Comparison of ENCODE assay signal across 13 mouse cellular contexts in the genomic region with DNA sequence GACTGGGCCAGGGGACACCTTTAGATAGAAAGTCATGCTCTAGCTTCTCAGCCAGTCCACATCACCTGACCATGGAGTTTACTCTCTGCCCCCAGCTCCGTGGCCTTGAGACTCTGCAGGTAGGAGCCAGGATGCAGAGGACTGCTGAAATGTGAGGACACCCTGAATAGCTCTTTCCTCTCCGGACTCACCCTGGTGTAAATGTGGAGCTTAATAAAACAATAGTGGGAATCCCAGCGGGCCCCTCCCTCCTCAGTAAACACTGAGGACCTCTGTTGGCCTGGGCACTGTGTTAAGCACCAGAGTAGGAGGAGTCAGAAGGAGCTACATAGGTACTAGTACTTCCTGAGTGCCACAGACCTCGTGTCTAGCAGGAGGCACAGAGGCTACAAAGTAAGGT. TPM values are rescaled to one million over a fixed set of nuclear protein-coding genes. Genes with fewer than 3 reads are reported as not detected.
DNase-seq lines count a peak whose midpoint lies in the region; ATAC-seq and TF ChIP-seq lines count a peak whose summit lies in the region.
"Had no signal": no experiment of that assay in that cellular context is flagged by ENCODE, and none has a peak within 500 bp of the region (broad histone marks: within the 10 kb centered on the region; RNA-seq: fewer than 3 reads in every experiment).

No protein-coding gene starts in this region.

- DNase-seq in adrenal gland, postnatal 10 days = peak; percentile 10
- no peak for DNase-seq in adrenal gland, postnatal 36 days
- DNase-seq in lung, postnatal 36 days = no peak
- DNase-seq in yolk sac, embryonic 10.5 days (ENCODE audit: low spot score) = peak; percentile 75
- no peak for DNase-seq in layer of hippocampus, adult 2 months (ENCODE audit: low spot score in 2 of 2)
- no peak for DNase-seq in forebrain, postnatal 0 days
- DNase-seq: spleen, adult 18-20 months had no signal

- H3K4me3 ChIP-seq in lung, embryonic 16.5 days (ENCODE audit: low read length) = no peak overlapping the region
- H3K4me3 ChIP-seq in liver, embryonic 12.5 days = no peak overlapping the region
- no peak overlapping the region for H3K4me3 ChIP-seq in layer of hippocampus, adult 2 months
- no peak overlapping the region for H3K4me3 ChIP-seq in forebrain, postnatal 0 days (ENCODE audit: low read depth, low read length)
- H3K4me3 ChIP-seq: erythroblast, embryonic 14.5 days; hindbrain, embryonic 15.5 days; limb, embryonic 13.5 days had no signal

- H3K9ac ChIP-seq in lung, embryonic 16.5 days (ENCODE audit: low read length) = no peak overlapping the region
- no peak overlapping the region for H3K9ac ChIP-seq in liver, embryonic 12.5 days
- H3K9ac ChIP-seq in forebrain, postnatal 0 days = no peak overlapping the region
- H3K9ac ChIP-seq: hindbrain, embryonic 15.5 days; limb, embryonic 13.5 days had no signal

- peaks cover 22% of the 10 kb centered on the region for H3K4me1 ChIP-seq in lung, embryonic 16.5 days (replicated peaks; ENCODE audit: control insufficient read depth, insufficient read depth, low read length)
- peaks cover 63% of the 10 kb centered on the region for H3K4me1 ChIP-seq in liver, embryonic 12.5 days
- no peaks in the 10 kb centered on the region for H3K4me1 ChIP-seq in forebrain, postnatal 0 days (ENCODE audit: insufficient read depth)

- H3K27ac ChIP-seq in lung, embryonic 16.5 days (ENCODE audit: low read length) = no peak overlapping the region
- H3K27ac ChIP-seq in liver, embryonic 12.5 days = peak overlapping the region; percentile 58; the same call in 1 of the 2 replicates
- no peak overlapping the region for H3K27ac ChIP-seq in layer of hippocampus, adult 2 months
- H3K27ac ChIP-seq in forebrain, postnatal 0 days (ENCODE audit: low read depth, low read length) = no peak overlapping the region
- H3K27ac ChIP-seq: hindbrain, embryonic 15.5 days; limb, embryonic 13.5 days had no signal

- 0 out of 2 replicates have a peak, but pooled peaks have one; percentile 39 for ATAC-seq in lung, embryonic 16.5 days (ENCODE audit: low read depth)
- no peak for ATAC-seq in liver, embryonic 12.5 days
- ATAC-seq in forebrain, postnatal 0 days = no peak

- 27% methylated on average over 4 of the region's 4 CpGs for WGBS in lung, embryonic 16.5 days
- 46% methylated on average over 4 of the region's 4 CpGs for WGBS in liver, embryonic 12.5 days (ENCODE audit: insufficient replicate concordance)
- 45% methylated on average over 4 of the region's 4 CpGs for WGBS in forebrain, postnatal 0 days

- TF ChIP-seq CTCF in layer of hippocampus, adult 2 months (conservative IDR thresholded peaks at IDR 0.05) = no peak
- no peak for TF ChIP-seq CTCF in forebrain, postnatal 0 days (IDR thresholded peaks at IDR 0.05; ENCODE audit: low read depth)

- no peaks in the 10 kb centered on the region for H3K27me3 ChIP-seq in lung, embryonic 16.5 days (ENCODE audit: control insufficient read depth, insufficient read depth, low read depth, low read length)
- H3K27me3 ChIP-seq in liver, embryonic 12.5 days (replicated peaks) = no peaks in the 10 kb centered on the region
- no peaks in the 10 kb centered on the region for H3K27me3 ChIP-seq in forebrain, postnatal 0 days (ENCODE audit: insufficient read depth, low read length)
- H3K27me3 ChIP-seq: hindbrain, embryonic 15.5 days; limb, embryonic 13.5 days had no signal

- no peak overlapping the region for H3K4me2 ChIP-seq in lung, embryonic 16.5 days (ENCODE audit: low read depth, low read length)
- H3K4me2 ChIP-seq in liver, embryonic 12.5 days = no peak overlapping the region
- no peak overlapping the region for H3K4me2 ChIP-seq in forebrain, postnatal 0 days (ENCODE audit: low read depth)
- H3K4me2 ChIP-seq: hindbrain, embryonic 15.5 days; limb, embryonic 13.5 days had no signal

- H3K36me3 ChIP-seq in lung, embryonic 16.5 days (ENCODE audit: control insufficient read depth, insufficient read depth, low read length) = no peaks in the 10 kb centered on the region
- peaks cover 13% of the 10 kb centered on the region; the same call in 1 of the 2 replicates for H3K36me3 ChIP-seq in liver, embryonic 12.5 days
- H3K36me3 ChIP-seq in forebrain, postnatal 0 days (ENCODE audit: insufficient read depth) = no peaks in the 10 kb centered on the region
- H3K36me3 ChIP-seq: hindbrain, embryonic 15.5 days; limb, embryonic 13.5 days had no signal

- no peaks in the 10 kb centered on the region for H3K9me3 ChIP-seq in lung, embryonic 16.5 days (ENCODE audit: control insufficient read depth, low read length)
- H3K9me3 ChIP-seq in liver, embryonic 12.5 days (replicated peaks) = no peaks in the 10 kb centered on the region
- H3K9me3 ChIP-seq in forebrain, postnatal 0 days (ENCODE audit: low read length) = no peaks in the 10 kb centered on the region
- H3K9me3 ChIP-seq: G1E; hindbrain, embryonic 15.5 days; limb, embryonic 13.5 days had no signal

RNA-seq across cellular contexts. Expression of gene Acsl1, which starts 13.2 kb away (rescaled TPM):
- 100 to 1,000 TPM; 915 to 931 TPM for total RNA-seq in adrenal gland, postnatal 10 days (2021)
- total RNA-seq in adrenal gland, postnatal 36 days (2021) = 100 to 1,000 TPM; 398 to 483 TPM
- 20.3 and 23.5 TPM in 2 replicates for polyA plus RNA-seq in lung, embryonic 16.5 days (2015; fragmentation: Nextera tagmentation; extraction: Ambion mirVana)
- polyA plus RNA-seq in liver, embryonic 12.5 days (2016; fragmentation: Nextera tagmentation; extraction: Ambion mirVana) = 42.5 and 44.1 TPM in 2 replicates
- 10 to 100 TPM; 41.8 to 43.5 TPM for total RNA-seq in layer of hippocampus, adult 2 months (2021)
- 35.5 and 44.2 TPM in 2 replicates for total RNA-seq in forebrain, postnatal 0 days (2014; rRNA removed)
- 20.4 and 26.2 TPM in 2 replicates for polyA plus RNA-seq in forebrain, postnatal 0 days (2015; fragmentation: Nextera tagmentation; extraction: Ambion mirVana)

Comparison
In these comparisons a context has a peak if more than half of its experiments do, and no peak if none do; other contexts are left out.
1. DNase-seq: peak in adrenal gland, postnatal 10 days (single experiment) and yolk sac, embryonic 10.5 days (single experiment); none in adrenal gland, postnatal 36 days (0 of 2), lung, postnatal 36 days (single experiment), layer of hippocampus, adult 2 months (0 of 2) and forebrain, postnatal 0 days (single experiment).